Mouse (Mus musculus) hindbrain, embryonic 14.5 days (tissue): ENCODE measurements at regions not wholly inside any gene's neighbourhood (a gene's known extent, or its start where the extent isn't known, plus 50 kb on each side); places are given as distances from the start of the nearest gene placed in this dataset.
A peak's percentile ranks its signal among the peaks of the same experiment; 100 is the strongest.
"Not testable (repeated sequence)": the region's sequence is repeated elsewhere in the genome, so short reads cannot be mapped to it uniquely, and the experiment has no call there.

Source experiments
- ATAC-seq: fragments of 200-750 bp; cut with Nextera tagmentation; 2 replicates; pipeline ENCODE4 v1.8.0; 2017; ENCODE audit warnings: moderate number of reproducible peaks, mild to moderate bottlenecking, moderate TSS enrichment, moderate library complexity; ENCODE audit not compliant: low FRiP score
- DNase-seq: peaks from one replicate; pipeline ENCODE4 v3.0.0-alpha.2; 2015; ENCODE audit warnings: low spot score
- H3K27ac ChIP-seq: fragments of 300-500 bp; sonication (generic); 2 replicates; pipeline ENCODE4 v1.5.1; 2014; ENCODE audit warnings: mild to moderate bottlenecking, moderate library complexity
- H3K27me3 ChIP-seq: fragments of 300-500 bp; sonication (generic); 2 replicates; pipeline ENCODE4 v1.6.1; 2014; ENCODE audit warnings: mild to moderate bottlenecking, low read length, mixed read lengths; ENCODE audit not compliant: control insufficient read depth, insufficient read depth
- H3K36me3 ChIP-seq: fragments of 300-500 bp; sonication (generic); replicated peaks from 2 replicates; pipeline ENCODE4 v1.6.1; 2014; ENCODE audit not compliant: control insufficient read depth, insufficient read depth
- H3K4me1 ChIP-seq: fragments of 300-500 bp; sonication (generic); replicated peaks from 2 replicates; pipeline ENCODE4 v1.6.1; 2014; ENCODE audit warnings: antibody characterized with exemption, low read length, mixed read lengths; ENCODE audit not compliant: control insufficient read depth, insufficient read depth
- H3K4me2 ChIP-seq: fragments of 300-500 bp; sonication (generic); replicated peaks from 2 replicates; pipeline ENCODE4 v1.6.1; 2014; ENCODE audit warnings: mild to moderate bottlenecking, moderate library complexity
- H3K4me3 ChIP-seq: fragments of 300-500 bp; sonication (generic); replicated peaks from 2 replicates; pipeline ENCODE4 v1.5.1; 2014; ENCODE audit warnings: mild to moderate bottlenecking, low read length
- H3K9ac ChIP-seq: fragments of 300-500 bp; sonication (generic); 2 replicates; pipeline ENCODE4 v1.6.1; 2014
- H3K9me3 ChIP-seq: fragments of 300-500 bp; sonication (generic); 2 replicates; pipeline ENCODE4 v1.6.1; 2016; ENCODE audit warnings: low read length; ENCODE audit not compliant: control insufficient read depth
- WGBS: fragments of 180-500 bp; shearing (Covaris S2); extraction: QIAGEN DNeasy Blood & Tissue Kit; methylation state at CpG from one replicate; pipeline ENCODE4 v1.1.7; 2014; 5-methylcytosine and 5-hydroxymethylcytosine counted together

- WGBS, result 92% methylated on average over 5 of the region's 5 CpGs
- Histone ChIP-seq H3K27ac (no peak overlapping the region), H3K4me1 (no peaks in the 10 kb centered on the region), H3K9ac (no peak overlapping the region), H3K4me3 (no peak overlapping the region), H3K9me3 (no peaks in the 10 kb centered on the region), H3K4me2 (no peak overlapping the region), H3K27me3 (no peaks in the 10 kb centered on the region), H3K36me3 (no peaks in the 10 kb centered on the region)
- DNase-seq (no peak), ATAC-seq (no peak)
Observed at GRCm38 (mm10) chr1:41905971-41906370, 789.6 kb upstream of the Pou3f3 start.

GRCm38 (mm10) chr1:41908001-41908807 is 787.4 kb upstream of the Pou3f3 start:
- Histone ChIP-seq H3K9ac (no peak overlapping the region), H3K27me3 (no peaks in the 10 kb centered on the region), H3K4me1 (no peaks in the 10 kb centered on the region), H3K4me3 (no peak overlapping the region), H3K9me3 (no peaks in the 10 kb centered on the region), H3K4me2 (no peak overlapping the region), H3K27ac (no peak overlapping the region), H3K36me3 (no peaks in the 10 kb centered on the region)
- 94% methylated on average over 8 of the region's 8 CpGs for WGBS
- ATAC-seq (no peak), DNase-seq (no peak)

- WGBS, result 90% methylated on average over 5 of the region's 5 CpGs
- Histone ChIP-seq H3K9ac (no peak overlapping the region), H3K36me3 (no peaks in the 10 kb centered on the region), H3K27ac (no peak overlapping the region), H3K4me1 (no peaks in the 10 kb centered on the region), H3K27me3 (no peaks in the 10 kb centered on the region), H3K4me3 (no peak overlapping the region), H3K4me2 (no peak overlapping the region), H3K9me3 (no peaks in the 10 kb centered on the region)
- ATAC-seq (no peak), DNase-seq (no peak)
Observed at GRCm38 (mm10) chr1:41908808-41909110, 786.8 kb upstream of the Pou3f3 start.

GRCm38 (mm10) chr1:41909799-41910198 is 785.8 kb upstream of the Pou3f3 start:
- no peaks in the 10 kb centered on the region for H3K36me3 ChIP-seq
- H3K4me3 ChIP-seq, result no peak overlapping the region
- ATAC-seq (no peak), DNase-seq (no peak)
- no peak overlapping the region for H3K4me2 ChIP-seq
- 71% methylated on average over 5 of the region's 5 CpGs for WGBS
- H3K4me1 ChIP-seq, result no peaks in the 10 kb centered on the region
- H3K9me3 ChIP-seq, result no peaks in the 10 kb centered on the region
- H3K27ac ChIP-seq, result no peak overlapping the region
- no peak overlapping the region for H3K9ac ChIP-seq
- H3K27me3 ChIP-seq, result no peaks in the 10 kb centered on the region

- Histone ChIP-seq H3K9ac (no peak overlapping the region), H3K36me3 (no peaks in the 10 kb centered on the region), H3K4me1 (0 out of 2 replicates have a peak, but pooled peaks cover 5% of the 10 kb centered on the region), H3K27ac (no peak overlapping the region), H3K27me3 (no peaks in the 10 kb centered on the region), H3K4me3 (no peak overlapping the region), H3K9me3 (no peaks in the 10 kb centered on the region), H3K4me2 (no peak overlapping the region)
- 60% methylated on average over 4 of the region's 4 CpGs for WGBS
- DNase-seq, result peak; percentile 54
- ATAC-seq, result 0 out of 2 replicates have a peak, but pooled peaks have one; percentile 31
Observed at GRCm38 (mm10) chr1:41916730-41917347, 778.7 kb upstream of the Pou3f3 start.

GRCm38 (mm10) chr1:41917807-41918206 is 777.8 kb upstream of the Pou3f3 start:
- not testable (repeated sequence) for H3K36me3 ChIP-seq, DNase-seq, H3K9me3 ChIP-seq, H3K27ac ChIP-seq, H3K27me3 ChIP-seq, H3K4me3 ChIP-seq, ATAC-seq, H3K4me1 ChIP-seq, H3K4me2 ChIP-seq, H3K9ac ChIP-seq
- 85% methylated on average over 5 of the region's 5 CpGs for WGBS

GRCm38 (mm10) chr1:41918394-41919262 is 776.9 kb upstream of the Pou3f3 start:
- 48% methylated on average over 11 of the region's 11 CpGs for WGBS
- no peak for ATAC-seq
- no peak overlapping the region for H3K4me2 ChIP-seq

GRCm38 (mm10) chr1:41933777-41934176 is 761.8 kb upstream of the Pou3f3 start:
- WGBS, result 73% methylated on average over 1 of the region's 1 CpGs
- no peaks in the 10 kb centered on the region for H3K9me3 ChIP-seq

More at GRCm38 (mm10) chr1:41918394-41919262, 776.9 kb upstream of the Pou3f3 start:
- Histone ChIP-seq H3K4me3 (no peak overlapping the region), H3K9ac (no peak overlapping the region), H3K4me1 (0 out of 2 replicates have a peak, but pooled peaks cover 5% of the 10 kb centered on the region), H3K27ac (0 out of 2 replicates have a peak overlapping the region, but pooled peaks have one; percentile 38), H3K27me3 (no peaks in the 10 kb centered on the region), H3K36me3 (no peaks in the 10 kb centered on the region), H3K9me3 (no peaks in the 10 kb centered on the region)
- DNase-seq, result peak; percentile 36

GRCm38 (mm10) chr1:41935912-41936478 is 759.6 kb upstream of the Pou3f3 start:
- no peaks in the 10 kb centered on the region for H3K4me1 ChIP-seq
- H3K4me3 ChIP-seq, result no peak overlapping the region
- ATAC-seq, result no peak
- no peaks in the 10 kb centered on the region for H3K9me3 ChIP-seq
- H3K27me3 ChIP-seq, result no peaks in the 10 kb centered on the region
- no peak overlapping the region for H3K9ac ChIP-seq
- no peaks in the 10 kb centered on the region for H3K36me3 ChIP-seq
- 46% methylated on average over 7 of the region's 7 CpGs for WGBS
- peak; percentile 24 for DNase-seq
- H3K27ac ChIP-seq, result no peak overlapping the region
- H3K4me2 ChIP-seq, result no peak overlapping the region

More at GRCm38 (mm10) chr1:41933777-41934176, 761.8 kb upstream of the Pou3f3 start:
- ATAC-seq (no peak), DNase-seq (no peak)
- H3K36me3 ChIP-seq, result no peaks in the 10 kb centered on the region
- H3K4me2 ChIP-seq, result no peak overlapping the region
- no peak overlapping the region for H3K9ac ChIP-seq
- H3K4me3 ChIP-seq, result no peak overlapping the region
- H3K4me1 ChIP-seq, result no peaks in the 10 kb centered on the region
- no peak overlapping the region for H3K27ac ChIP-seq
- no peaks in the 10 kb centered on the region for H3K27me3 ChIP-seq
